Mouse (Mus musculus) liver, embryonic 13.5 days (tissue): ENCODE results near the gene Btbd8. TPM values are rescaled to one million over a fixed set of nuclear protein-coding genes. Genes with fewer than 3 reads are reported as not detected.

Experiments used
- ATAC-seq: fragments of 200-750 bp; cut with Nextera tagmentation; 2 replicates; pipeline ENCODE4 v1.8.0; 2017; ENCODE audit warnings: low read depth, mild to moderate bottlenecking, moderate number of reproducible peaks, moderate library complexity
- DNase-seq: peaks from one replicate; pipeline ENCODE4 v3.0.0; 2022
- H3K27ac ChIP-seq: fragments of 300-500 bp; sonication (generic); 2 replicates; pipeline ENCODE4 v1.5.1; 2015; ENCODE audit warnings: moderate library complexity, mild to moderate bottlenecking, inconsistent platforms
- H3K27me3 ChIP-seq: fragments of 300-500 bp; sonication (generic); 2 replicates; pipeline ENCODE4 v1.6.1; 2015; ENCODE audit warnings: mild to moderate bottlenecking, inconsistent platforms
- H3K36me3 ChIP-seq: fragments of 300-500 bp; sonication (generic); 2 replicates; pipeline ENCODE4 v1.6.1; 2015; ENCODE audit warnings: mild to moderate bottlenecking, inconsistent platforms
- H3K4me1 ChIP-seq: fragments of 300-500 bp; sonication (generic); replicated peaks from 2 replicates; pipeline ENCODE4 v1.6.1; 2015; ENCODE audit warnings: inconsistent platforms
- H3K4me2 ChIP-seq: fragments of 300-500 bp; sonication (generic); 2 replicates; pipeline ENCODE4 v1.6.1; 2015; ENCODE audit warnings: inconsistent platforms, mild to moderate bottlenecking, moderate library complexity
- H3K4me3 ChIP-seq: fragments of 300-500 bp; sonication (generic); replicated peaks from 2 replicates; pipeline ENCODE4 v1.5.1; 2015; ENCODE audit warnings: mild to moderate bottlenecking, inconsistent platforms
- H3K9ac ChIP-seq: fragments of 300-500 bp; sonication (generic); 2 replicates; pipeline ENCODE4 v1.6.1; 2015; ENCODE audit warnings: mild to moderate bottlenecking, inconsistent platforms
- H3K9me3 ChIP-seq: fragments of 300-500 bp; sonication (generic); replicated peaks from 2 replicates; pipeline ENCODE4 v1.6.1; 2016; ENCODE audit warnings: inconsistent platforms
- WGBS: fragments of 180-500 bp; shearing (Covaris S2); methylation state at CpG from one replicate; pipeline ENCODE4 v1.1.7; 2015; ENCODE audit not compliant: insufficient replicate concordance; 5-methylcytosine and 5-hydroxymethylcytosine counted together
- polyA plus RNA-seq: library from polyadenylated mRNA; unstranded; fragments of >200 nt; fragmentation: Nextera tagmentation; extraction: Ambion mirVana; gene quantifications from 2 replicates; pipeline ENCODE4 v1.2.1, GENCODE M21; 2015

Gene Btbd8
- polyA plus RNA-seq, 1 experiment from 2014 or later = 1.1 TPM

DNA sequence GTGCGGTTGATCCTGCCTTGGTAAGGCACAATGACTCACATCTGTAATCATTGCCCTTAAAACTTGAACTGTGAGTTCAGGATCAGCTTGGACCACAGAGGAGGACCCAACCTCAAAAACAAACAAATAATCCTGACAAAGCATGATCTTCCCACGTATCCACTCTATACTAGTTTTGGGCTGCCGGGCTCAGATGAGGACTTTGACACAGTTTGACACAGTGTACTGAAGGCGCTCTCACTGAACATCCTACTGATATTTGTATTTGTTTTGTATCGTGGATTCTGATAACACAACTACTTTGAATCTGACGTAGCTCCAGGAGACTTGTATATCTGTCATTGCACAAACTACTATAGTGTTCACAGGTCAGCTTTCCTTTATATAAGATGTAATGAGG, 83.6 kb downstream of the Btbd8 start:
- H3K4me1 ChIP-seq = no peaks in the 10 kb centered on the region
- DNase-seq (no peak), ATAC-seq (no peak)
- H3K27me3 ChIP-seq = no peaks in the 10 kb centered on the region
- no peak overlapping the region for H3K4me2 ChIP-seq
- no peaks in the 10 kb centered on the region for H3K9me3 ChIP-seq
- no peak overlapping the region for H3K4me3 ChIP-seq
- WGBS = 67% methylated on average over 6 of the region's 6 CpGs
- H3K9ac ChIP-seq = no peak overlapping the region
- H3K36me3 ChIP-seq = no peaks in the 10 kb centered on the region
- no peak overlapping the region for H3K27ac ChIP-seq

DNA sequence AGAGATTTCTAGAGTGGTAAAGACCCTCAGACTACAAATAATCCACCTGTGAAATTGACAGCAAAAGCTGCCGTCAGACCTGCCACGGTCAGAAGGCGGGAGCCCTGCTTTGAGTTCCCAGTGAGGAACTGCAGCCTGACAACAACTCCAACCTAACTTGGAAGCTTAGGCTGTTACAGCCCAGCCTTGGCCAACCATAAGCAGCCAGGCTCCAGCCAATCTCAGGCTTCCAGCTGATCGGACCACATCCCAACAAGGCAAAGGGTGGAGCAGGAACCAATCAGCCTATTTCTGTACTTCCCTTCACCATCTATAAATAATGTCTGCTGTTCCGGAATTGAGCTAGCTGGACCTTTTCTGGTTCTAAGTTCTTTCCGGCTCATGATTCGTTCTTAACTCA, 84.1 kb downstream of the Btbd8 start:
- no peaks in the 10 kb centered on the region for H3K9me3 ChIP-seq
- H3K4me1 ChIP-seq = no peaks in the 10 kb centered on the region
- H3K27me3 ChIP-seq = no peaks in the 10 kb centered on the region
- H3K27ac ChIP-seq = no peak overlapping the region
- no peak for DNase-seq
- H3K4me3 ChIP-seq = no peak overlapping the region
- no peak overlapping the region for H3K9ac ChIP-seq
- ATAC-seq = no peak
- no peak overlapping the region for H3K4me2 ChIP-seq
- 48% methylated on average over 7 of the region's 7 CpGs for WGBS
- H3K36me3 ChIP-seq = no peaks in the 10 kb centered on the region

DNA sequence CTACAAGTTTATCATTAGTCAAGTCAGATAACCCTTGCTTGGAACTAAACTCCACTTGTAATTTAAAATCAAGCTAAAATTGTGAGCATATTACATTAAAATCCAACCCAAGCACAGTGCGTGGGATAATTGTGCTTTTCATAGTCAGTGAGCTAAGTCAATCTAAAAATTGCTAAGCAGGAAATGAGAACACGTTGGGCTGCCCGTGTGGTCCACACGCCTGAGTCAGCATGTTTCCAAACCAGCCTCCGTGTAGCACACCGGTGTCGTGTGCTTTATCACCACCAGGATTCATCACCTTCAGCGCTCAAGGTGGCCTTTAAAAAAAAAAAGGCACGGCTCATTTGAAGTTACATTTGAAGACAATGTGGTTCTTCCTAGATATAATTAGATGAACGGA, 86.5 kb downstream of the Btbd8 start:
- no peaks in the 10 kb centered on the region for H3K36me3 ChIP-seq
- no peak overlapping the region for H3K4me3 ChIP-seq
- DNase-seq (no peak), ATAC-seq (no peak)
- no peaks in the 10 kb centered on the region for H3K27me3 ChIP-seq
- H3K4me1 ChIP-seq = no peaks in the 10 kb centered on the region
- no peak overlapping the region for H3K9ac ChIP-seq
- no peak overlapping the region for H3K4me2 ChIP-seq
- WGBS = 50% methylated on average over 10 of the region's 10 CpGs
- H3K9me3 ChIP-seq = no peaks in the 10 kb centered on the region
- no peak overlapping the region for H3K27ac ChIP-seq

- Histone ChIP-seq H3K36me3 (no peaks in the 10 kb centered on the region), H3K9ac (no peak overlapping the region), H3K27me3 (no peaks in the 10 kb centered on the region), H3K4me3 (no peak overlapping the region), H3K9me3 (no peaks in the 10 kb centered on the region), H3K27ac (no peak overlapping the region), H3K4me1 (peaks cover 5% of the 10 kb centered on the region), H3K4me2 (no peak overlapping the region)
- DNase-seq = no peak
- WGBS = 78% methylated on average over 3 of the region's 3 CpGs
- ATAC-seq = no peak
Observed at GRCm38 (mm10) chr5:107528856-107529255, 91.1 kb downstream of the Btbd8 start.

- ATAC-seq = peak; percentile 45; the same call in 1 of the 2 replicates
Observed at GRCm38 (mm10) chr5:107533590-107533989, 95.8 kb downstream of the Btbd8 start.

DNA sequence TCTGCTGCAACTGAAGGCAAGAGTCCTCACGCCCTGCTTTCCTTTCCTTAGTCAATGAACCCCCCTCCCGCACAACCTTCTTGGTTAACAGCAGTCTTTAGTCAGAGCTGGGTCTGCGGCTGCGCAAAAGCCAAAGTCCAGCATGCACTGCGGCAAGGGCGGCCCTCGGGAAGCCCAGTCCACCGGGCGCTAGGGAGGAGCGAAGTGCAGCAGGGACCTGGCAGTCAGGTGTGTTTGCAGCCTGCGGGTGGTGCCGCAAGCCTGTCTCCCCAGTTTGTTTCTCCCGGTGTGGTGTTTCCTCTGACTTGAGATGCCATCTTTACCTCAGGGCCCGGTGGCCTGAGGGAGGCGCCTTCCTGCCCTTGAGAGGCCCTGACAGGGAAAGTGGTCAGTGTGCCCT, 96.8 kb downstream of the Btbd8 start, which contains the start of gene 1700028K03Rik:
TSS of gene 1700028K03Rik (plus strand) at position 129 of the 400 bp plus-strand sequence.
- DNase-seq = peak; percentile 41
- no peaks in the 10 kb centered on the region for H3K9me3 ChIP-seq
- H3K36me3 ChIP-seq = no peaks in the 10 kb centered on the region
- ATAC-seq = peak; percentile 41; the same call in 1 of the 2 replicates
- H3K4me3 ChIP-seq = no peak within 1 kb of the TSS
- 58% methylated on average over 15 of the region's 15 CpGs for WGBS
- H3K27ac ChIP-seq = no peak within 1 kb of the TSS
- H3K27me3 ChIP-seq = no peaks in the 10 kb centered on the region
- peak within 1 kb of the TSS; percentile 25; the same call in 1 of the 2 replicates for H3K4me2 ChIP-seq
- H3K4me1 ChIP-seq = peaks cover 8% of the 10 kb centered on the region
- H3K9ac ChIP-seq = no peak within 1 kb of the TSS

More at GRCm38 (mm10) chr5:107533590-107533989, 95.8 kb downstream of the Btbd8 start:
- Histone ChIP-seq H3K4me3 (no peak overlapping the region), H3K4me1 (peaks cover 8% of the 10 kb centered on the region), H3K4me2 (no peak overlapping the region), H3K9me3 (no peaks in the 10 kb centered on the region), H3K27ac (no peak overlapping the region), H3K9ac (no peak overlapping the region), H3K36me3 (no peaks in the 10 kb centered on the region), H3K27me3 (no peaks in the 10 kb centered on the region)
- 14% methylated on average over 2 of the region's 2 CpGs for WGBS
- DNase-seq = peak; percentile 11

DNA sequence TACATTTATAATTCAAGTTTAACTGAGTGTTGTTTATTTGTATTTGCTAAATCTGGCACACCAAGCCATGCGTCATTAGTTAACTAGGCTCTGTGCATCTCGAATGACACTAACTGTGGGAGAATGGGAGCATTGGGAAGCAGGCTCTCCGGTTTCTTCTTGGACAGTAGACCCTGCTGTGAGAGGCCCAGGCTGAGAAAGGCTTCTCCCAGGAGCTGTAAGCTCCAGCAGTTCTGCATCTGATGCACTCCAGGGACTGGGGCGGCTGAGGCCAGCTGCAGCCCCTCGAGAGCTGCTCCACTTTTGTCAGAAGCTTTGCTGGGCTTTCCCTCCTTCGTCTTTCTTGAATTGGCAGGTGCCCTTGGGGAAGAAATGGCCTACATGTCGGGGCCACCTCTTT, 103.9 kb downstream of the Btbd8 start:
- Histone ChIP-seq H3K4me2 (no peak overlapping the region), H3K36me3 (no peaks in the 10 kb centered on the region)
- WGBS = 57% methylated on average over 7 of the region's 7 CpGs

GRCm38 (mm10) chr5:107545927-107546326, 108.1 kb downstream of the Btbd8 start:
- Histone ChIP-seq H3K9ac (no peak overlapping the region), H3K4me3 (no peak overlapping the region), H3K27ac (0 out of 2 replicates have a peak overlapping the region, but pooled peaks have one; percentile 3), H3K4me2 (no peak overlapping the region), H3K27me3 (peaks cover 3% of the 10 kb centered on the region; the same call in 1 of the 2 replicates), H3K9me3 (no peaks in the 10 kb centered on the region), H3K4me1 (peaks cover 21% of the 10 kb centered on the region), H3K36me3 (no peaks in the 10 kb centered on the region)
- 50% methylated on average over 4 of the region's 4 CpGs for WGBS
- no peak for DNase-seq
- no peak for ATAC-seq

More for the DNA sequence above, 103.9 kb downstream of the Btbd8 start:
- H3K27me3 ChIP-seq = peaks cover 7% of the 10 kb centered on the region
- peaks cover 3% of the 10 kb centered on the region; the same call in 1 of the 2 replicates for H3K4me1 ChIP-seq
- DNase-seq (no peak), ATAC-seq (no peak)
- no peak overlapping the region for H3K27ac ChIP-seq
- no peak overlapping the region; the same call in 1 of the 2 replicates for H3K9ac ChIP-seq
- no peak overlapping the region for H3K4me3 ChIP-seq
- no peaks in the 10 kb centered on the region for H3K9me3 ChIP-seq

GRCm38 (mm10) chr5:107547955-107548354, 110.2 kb downstream of the Btbd8 start:
- Histone ChIP-seq H3K4me2 (peak overlapping the region; percentile 34; the same call in 1 of the 2 replicates), H3K36me3 (0 out of 2 replicates have a peak, but pooled peaks cover 6% of the 10 kb centered on the region), H3K4me1 (peaks cover 21% of the 10 kb centered on the region), H3K9me3 (no peaks in the 10 kb centered on the region), H3K27ac (peak overlapping the region; percentile 83), H3K4me3 (no peak overlapping the region), H3K9ac (peak overlapping the region; percentile 47), H3K27me3 (no peaks in the 10 kb centered on the region)
- peak; percentile 100 for ATAC-seq
- DNase-seq = peak; percentile 33
- WGBS = 21% methylated on average over 3 of the region's 3 CpGs

- DNase-seq (peak; percentile 11), ATAC-seq (peak; percentile 57)
- Histone ChIP-seq H3K4me2 (no peak overlapping the region), H3K36me3 (0 out of 2 replicates have a peak, but pooled peaks cover 6% of the 10 kb centered on the region), H3K27ac (peak overlapping the region; percentile 83), H3K9me3 (no peaks in the 10 kb centered on the region), H3K4me3 (no peak overlapping the region), H3K9ac (no peak overlapping the region), H3K4me1 (peaks cover 21% of the 10 kb centered on the region), H3K27me3 (no peaks in the 10 kb centered on the region)
- 68% methylated on average over 3 of the region's 3 CpGs for WGBS
Observed at GRCm38 (mm10) chr5:107548444-107548843, 110.6 kb downstream of the Btbd8 start.

- no peak overlapping the region for H3K9ac ChIP-seq
- WGBS = 68% methylated on average over 5 of the region's 5 CpGs
- H3K27me3 ChIP-seq = no peaks in the 10 kb centered on the region
- H3K36me3 ChIP-seq = 0 out of 2 replicates have a peak, but pooled peaks cover 6% of the 10 kb centered on the region
- peaks cover 3% of the 10 kb centered on the region; the same call in 1 of the 2 replicates for H3K4me1 ChIP-seq
- no peak for ATAC-seq
- H3K9me3 ChIP-seq = no peaks in the 10 kb centered on the region
- DNase-seq = no peak
- H3K27ac ChIP-seq = no peak overlapping the region
- H3K4me3 ChIP-seq = no peak overlapping the region
- H3K4me2 ChIP-seq = no peak overlapping the region
Observed at GRCm38 (mm10) chr5:107554336-107554735, 116.5 kb downstream of the Btbd8 start.

- Histone ChIP-seq H3K4me3 (no peak overlapping the region), H3K4me1 (peaks cover 3% of the 10 kb centered on the region; the same call in 1 of the 2 replicates), H3K27ac (no peak overlapping the region), H3K4me2 (no peak overlapping the region), H3K36me3 (peaks cover 9% of the 10 kb centered on the region), H3K27me3 (no peaks in the 10 kb centered on the region), H3K9ac (no peak overlapping the region), H3K9me3 (no peaks in the 10 kb centered on the region)
- DNase-seq (no peak), ATAC-seq (peak; percentile 81)
- 53% methylated on average over 3 of the region's 3 CpGs for WGBS
Observed at GRCm38 (mm10) chr5:107556969-107557368, 119.2 kb downstream of the Btbd8 start.
